Mouse (Mus musculus): Measurements from ENCODE around the gene Gpr156.

Gene Gpr156

DNA sequence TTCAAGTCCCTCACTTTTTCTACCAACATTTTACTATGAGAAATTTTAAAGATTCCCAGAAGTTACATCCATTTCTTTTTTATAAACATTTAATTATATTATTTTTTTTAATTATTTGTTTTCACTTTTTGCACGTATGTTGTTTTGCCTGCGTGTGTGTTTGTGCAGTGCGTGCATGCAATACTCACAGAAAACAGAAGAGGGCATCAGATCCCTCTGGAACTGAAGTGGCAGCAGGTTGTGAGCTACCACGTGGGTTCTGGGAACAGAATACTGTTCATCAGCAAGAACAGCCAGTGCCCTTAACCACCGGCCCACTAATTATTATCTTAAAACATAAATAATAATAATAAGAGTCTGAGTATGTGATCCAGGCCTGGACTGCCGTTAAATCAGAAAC is 2.7 kb downstream of the Gpr156 start:
- no peak for DNase-seq (ENCODE audit: low spot score)

DNA sequence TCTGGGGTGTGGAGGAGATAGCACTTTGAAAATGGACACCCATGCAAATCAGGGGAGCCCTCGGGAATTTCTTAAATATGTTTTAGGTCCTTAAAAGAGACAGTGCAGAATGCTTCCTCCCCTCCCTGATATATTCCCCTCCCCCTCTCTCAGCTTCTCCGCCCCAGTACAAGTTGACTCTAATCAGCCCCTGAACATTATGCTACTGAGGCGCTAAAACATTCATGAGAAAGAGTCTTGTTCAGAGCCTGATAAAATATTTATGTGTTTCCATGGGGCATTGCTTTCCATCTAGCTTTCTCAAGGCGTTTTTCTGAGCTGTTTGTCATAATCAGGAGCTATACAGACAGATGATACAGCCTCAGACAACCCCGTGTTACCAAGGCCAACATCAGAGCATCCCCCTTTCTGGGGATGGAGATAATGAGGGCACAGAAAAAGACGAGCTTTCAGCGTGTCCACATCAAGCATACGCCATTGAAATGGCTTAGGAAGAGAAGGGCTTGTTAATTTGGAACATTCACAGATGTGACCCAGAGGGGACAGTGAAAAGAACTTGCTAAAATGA is 4.6 kb downstream of the Gpr156 start:
- no peak for DNase-seq (ENCODE audit: low spot score)

GRCm38 (mm10) chr16:37926087-37926486 is 9.8 kb downstream of the Gpr156 start:
- DNase-seq (ENCODE audit: low spot score): no peak

- DNase-seq (ENCODE audit: low spot score): no peak
Measured at GRCm38 (mm10) chr16:37927117-37927516, 10.8 kb downstream of the Gpr156 start.

GRCm38 (mm10) chr16:37929006-37929405 is 12.7 kb downstream of the Gpr156 start:
- DNase-seq (ENCODE audit: low spot score): no peak

DNA sequence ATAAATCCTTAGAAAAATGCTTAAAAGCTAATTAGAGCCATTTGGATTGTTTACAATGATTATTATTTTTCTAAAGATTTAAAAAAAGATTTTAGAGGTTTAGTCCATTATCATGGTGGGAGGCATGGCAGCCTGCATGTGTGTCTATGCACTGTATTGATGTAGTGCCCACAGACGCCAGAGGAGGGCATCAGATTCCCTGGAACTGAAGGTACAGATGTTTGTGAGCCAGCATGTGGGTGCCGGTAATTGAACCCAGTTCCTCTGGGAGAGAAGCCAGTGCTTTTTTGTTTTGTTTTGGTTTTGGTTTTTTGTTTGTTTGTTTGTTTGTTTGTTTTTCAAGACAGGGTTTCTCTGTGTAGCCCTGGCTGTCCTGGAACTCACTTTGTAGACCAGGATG is 13.3 kb downstream of the Gpr156 start:
- no peak for DNase-seq (ENCODE audit: low spot score)

- no peak for DNase-seq (ENCODE audit: low spot score)
Measured at GRCm38 (mm10) chr16:37934932-37935331, 18.6 kb downstream of the Gpr156 start.

GRCm38 (mm10) chr16:37937276-37937675 is 21.0 kb downstream of the Gpr156 start:
- no peak for DNase-seq (ENCODE audit: low spot score)

DNA sequence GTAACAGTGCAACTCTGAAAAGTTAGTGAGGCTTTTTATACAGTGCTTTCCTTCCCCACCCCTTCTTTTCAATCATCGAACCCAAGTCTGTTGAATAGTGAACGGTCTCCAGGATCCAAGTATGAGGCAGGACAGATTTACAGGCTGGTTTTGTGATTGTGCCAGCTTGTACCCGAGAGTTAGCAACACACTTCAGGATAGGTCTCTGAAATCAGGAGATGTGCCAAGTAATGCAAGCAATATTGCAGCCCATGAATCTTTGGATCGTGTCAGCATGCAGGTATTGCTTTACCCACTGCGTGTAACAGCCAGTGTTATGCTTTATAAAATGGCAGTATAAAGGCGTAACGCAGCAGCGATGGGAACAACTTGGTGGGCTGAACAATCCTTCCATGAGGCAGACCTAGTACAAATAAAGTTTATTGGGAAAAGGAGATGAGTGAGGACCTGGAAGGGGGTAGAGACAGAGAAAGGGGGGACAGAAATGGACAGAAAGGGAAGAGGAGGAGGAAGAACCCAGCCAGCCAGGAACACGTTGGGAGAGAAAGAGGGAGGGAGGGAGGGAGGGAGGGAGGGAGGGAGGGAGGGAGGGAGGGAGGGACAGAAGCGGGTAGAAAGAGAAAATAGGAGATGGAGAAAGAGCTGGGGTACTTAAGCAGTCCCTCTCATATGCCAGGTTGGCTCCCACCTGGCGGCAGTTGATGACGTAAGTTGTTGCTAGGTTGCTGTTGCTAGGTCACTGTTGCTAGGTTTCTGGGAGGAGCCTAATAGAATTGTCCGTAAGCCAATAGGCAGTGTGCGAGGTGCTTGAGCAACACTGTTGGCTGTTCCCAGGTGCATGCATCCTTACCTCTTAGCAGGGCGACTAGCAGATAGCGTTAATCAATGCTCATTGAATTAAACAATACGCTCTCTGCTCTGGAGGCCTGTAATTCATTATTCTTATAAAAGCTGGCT is 22.1 kb downstream of the Gpr156 start:
- DNase-seq (ENCODE audit: low spot score): no peak

DNA sequence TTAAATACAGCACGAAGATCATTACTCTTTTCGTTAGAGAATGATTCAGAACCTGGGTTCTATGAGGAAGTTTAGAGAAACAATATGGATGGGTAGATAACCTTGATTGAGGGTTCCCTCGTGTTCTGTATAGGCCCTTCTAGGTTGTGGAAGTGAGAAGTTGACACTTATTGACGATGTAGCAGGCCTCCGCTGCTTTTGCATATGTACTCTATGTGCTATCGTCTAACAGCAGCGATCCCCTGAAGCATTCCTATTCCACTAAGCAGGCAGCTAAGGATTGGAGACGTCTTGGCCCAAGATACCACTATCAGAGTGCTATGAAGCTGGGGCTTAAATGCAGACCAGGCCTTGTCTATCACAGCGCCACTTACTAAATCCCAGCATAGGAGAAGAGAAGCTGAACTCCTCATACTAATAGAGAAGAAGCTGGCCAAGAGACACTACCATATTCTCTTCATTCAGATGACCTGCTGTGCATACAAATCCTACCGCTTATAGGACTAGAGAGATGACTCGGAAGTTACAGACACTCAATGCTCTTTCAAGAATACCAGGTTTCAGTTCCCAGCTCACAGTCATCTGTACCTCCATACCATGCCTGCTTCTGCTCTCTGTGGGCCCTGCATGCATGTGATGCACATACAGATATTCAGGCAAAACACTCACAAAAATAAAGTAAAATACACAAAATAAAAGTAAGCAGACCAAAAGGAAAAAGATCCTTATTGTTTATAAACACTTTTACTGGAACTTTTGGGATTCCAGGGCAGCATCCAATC is 23.0 kb downstream of the Gpr156 start:
- no peak for DNase-seq (ENCODE audit: low spot score)

- DNase-seq (ENCODE audit: low spot score): no peak
Measured at GRCm38 (mm10) chr16:37940291-37940690, 24.0 kb downstream of the Gpr156 start.

- DNase-seq (ENCODE audit: low spot score): no peak
Measured at GRCm38 (mm10) chr16:37943701-37944100, 27.4 kb downstream of the Gpr156 start.

GRCm38 (mm10) chr16:37945031-37945796 is 28.9 kb downstream of the Gpr156 start:
- no peak for DNase-seq (ENCODE audit: low spot score)

DNA sequence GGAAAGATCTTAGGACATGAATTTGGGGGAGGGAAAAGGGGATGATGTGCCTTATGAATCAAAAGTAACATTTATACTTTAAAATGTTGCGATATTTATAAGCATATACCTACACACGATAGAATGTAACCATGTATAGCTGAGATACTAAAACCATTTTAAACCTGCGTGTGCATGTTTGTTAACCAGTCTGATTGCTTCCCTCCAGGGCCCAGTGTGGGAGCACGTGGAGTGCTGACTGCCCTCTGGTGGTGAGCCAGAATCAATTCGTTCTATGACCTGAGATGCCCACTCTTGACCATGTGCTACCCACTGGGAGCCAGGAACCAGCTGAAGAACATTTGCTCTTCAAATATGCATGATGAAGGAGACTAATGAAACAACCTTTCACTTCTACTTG is 30.9 kb downstream of the Gpr156 start:
- no peak for DNase-seq (ENCODE audit: low spot score)

DNA sequence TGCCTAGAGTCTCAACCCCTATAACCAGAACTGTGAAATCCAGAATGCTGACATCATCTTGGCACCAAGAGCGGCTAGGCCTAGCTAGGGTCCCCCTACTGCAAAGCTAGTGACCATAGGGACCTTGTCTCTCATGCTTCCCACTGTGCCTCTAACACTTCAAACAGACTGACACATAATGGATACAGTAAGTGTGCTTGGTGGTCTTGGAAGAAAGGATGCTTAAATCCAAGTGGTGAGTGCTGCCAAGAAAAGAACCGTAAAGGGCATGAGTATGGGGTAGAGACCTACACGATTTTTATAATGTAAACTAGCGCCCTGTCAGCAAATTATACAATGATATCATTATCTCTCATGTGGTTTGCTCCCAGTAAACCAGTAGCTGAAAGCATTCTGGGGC is 32.1 kb downstream of the Gpr156 start:
- no peak for DNase-seq (ENCODE audit: low spot score)

DNA sequence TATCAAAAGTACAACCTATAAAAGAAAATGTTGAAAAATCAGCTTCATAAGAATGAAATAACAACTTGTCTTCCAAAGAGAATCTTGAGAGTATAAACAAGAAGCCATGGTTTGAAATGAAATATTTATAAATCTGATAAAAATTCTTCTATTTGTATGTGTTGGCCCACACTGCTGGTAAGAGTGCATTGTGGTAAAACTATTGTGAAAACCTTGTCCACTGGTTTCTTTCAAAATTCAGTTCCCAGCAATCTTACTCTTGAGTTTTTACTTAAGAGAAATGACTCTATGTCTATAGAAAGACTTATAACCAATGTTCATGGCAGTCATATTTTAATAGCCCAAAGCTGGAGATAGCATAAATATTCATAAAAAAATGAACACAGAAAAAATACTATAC is 34.9 kb downstream of the Gpr156 start:
- DNase-seq (ENCODE audit: low spot score): no peak

DNA sequence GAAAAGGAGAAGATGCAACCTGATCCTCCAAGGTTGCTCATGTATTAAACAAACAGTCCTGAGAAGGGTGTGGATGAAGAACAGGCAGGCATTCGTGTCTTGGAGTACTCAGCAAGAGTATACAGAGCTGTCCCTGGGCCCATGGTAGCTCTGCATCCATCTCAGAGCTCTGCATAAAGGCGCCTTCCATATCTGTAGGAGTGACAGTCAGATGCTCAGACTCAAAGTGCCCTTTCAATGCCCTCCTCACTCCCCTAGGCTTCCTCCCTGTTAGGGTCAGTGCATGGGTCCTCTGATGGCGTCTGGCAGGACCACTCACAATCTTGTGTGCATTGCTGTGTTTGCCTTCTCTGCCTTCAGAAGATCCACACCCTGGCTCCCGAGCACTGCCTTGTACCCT is 36.9 kb downstream of the Gpr156 start:
- no peak for DNase-seq (ENCODE audit: low spot score)

- DNase-seq (ENCODE audit: low spot score): no peak
Measured at GRCm38 (mm10) chr16:37953991-37954942, 38.0 kb downstream of the Gpr156 start.

DNA sequence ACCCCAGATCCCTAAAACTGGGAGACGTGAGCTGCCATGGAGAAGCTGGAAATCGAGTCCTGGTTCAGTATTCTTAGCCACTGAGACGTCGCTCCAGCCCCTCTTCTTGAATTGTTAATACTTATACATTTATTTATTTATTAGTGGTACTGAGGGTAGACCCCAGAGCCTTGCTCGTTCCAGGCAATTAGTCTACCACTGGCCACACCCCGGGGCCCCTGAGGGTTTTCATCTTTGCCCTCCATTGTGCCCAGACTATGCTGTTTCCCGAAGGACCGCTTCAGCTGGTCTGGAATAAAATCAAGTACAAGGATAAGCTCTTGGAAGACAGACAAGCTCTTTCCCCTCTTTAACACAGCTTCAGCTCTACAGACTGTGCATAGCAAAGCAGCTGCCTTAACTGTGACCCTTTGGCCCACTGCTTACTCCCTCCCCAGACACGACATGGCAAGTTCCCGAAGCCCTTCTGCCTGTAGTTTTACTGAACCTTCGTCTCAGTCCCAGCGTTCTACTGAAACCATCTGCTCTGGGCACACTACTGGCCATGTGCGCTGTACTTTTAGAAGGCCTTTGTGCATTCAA is 39.1 kb downstream of the Gpr156 start:
- no peak for DNase-seq (ENCODE audit: low spot score)

DNA sequence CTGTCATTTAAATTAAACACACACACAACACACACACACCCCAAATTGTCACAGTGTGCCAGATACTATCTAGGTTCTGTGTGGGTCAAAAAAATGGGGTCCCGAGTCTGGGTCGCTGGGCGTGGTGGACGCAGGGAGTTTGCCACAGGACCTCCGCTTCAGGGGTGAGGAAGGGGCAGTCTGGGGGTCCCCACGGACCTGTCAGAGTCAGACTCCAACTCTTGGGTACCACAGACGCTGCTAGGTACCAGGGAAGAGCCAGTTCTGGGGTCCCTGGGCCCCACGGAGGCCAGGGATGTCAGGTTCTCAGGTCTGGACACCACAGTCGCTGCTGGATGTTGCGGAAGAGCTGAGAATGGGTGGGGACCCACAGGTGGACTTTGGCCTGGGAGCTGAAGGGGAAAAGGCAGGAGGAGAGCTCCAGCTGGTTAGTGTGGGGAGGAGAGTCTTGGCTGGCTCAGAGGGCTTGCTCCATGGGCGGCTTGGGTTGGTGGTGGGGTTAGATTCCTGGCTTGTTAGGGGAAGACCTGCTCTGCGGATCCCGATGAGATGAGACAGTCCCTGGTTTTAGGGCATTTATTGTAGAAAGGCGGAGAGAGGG is 39.9 kb downstream of the Gpr156 start:
- DNase-seq (ENCODE audit: low spot score): no peak
